Mouse (Mus musculus) layer of hippocampus, adult 18-20 months (tissue): Measurements from ENCODE around the gene Osbpl8. TPM values are rescaled to one million over a fixed set of nuclear protein-coding genes. Genes with fewer than 3 reads are reported as not detected.
"Not testable (repeated sequence)": the region's sequence is repeated elsewhere in the genome, so short reads cannot be mapped to it uniquely, and the experiment has no call there.

Source experiments
- DNase-seq, 2 experiments: peaks; one replicate each; pipeline ENCODE4 v3.0.0; 2022; ENCODE audit warnings: low spot score in 2 of 2
- long read RNA-seq: library from polyadenylated mRNA; stranded (forward); transcript quantifications from one replicate; pipeline ENCODE4 v2.0.0, GENCODE M21; 2021
- total RNA-seq, 2 experiments: library from RNA; stranded (reverse); gene quantifications; 2 replicates each; pipeline ENCODE4 v1.2.3; 2021

The Osbpl8 gene
- total RNA-seq, result 10 to 100 TPM; 62.9 to 63.0 TPM
- long read RNA-seq, full-length matches to known transcripts, result 36 of 50 reads
- long read RNA-seq, partial matches to known transcripts, result 3 of 50 reads
- long read RNA-seq, other reads (novel, unspliced or antisense), result 11 of 50 reads

GRCm38 (mm10) chr10:111164304-111165218 lies at the start of gene Osbpl8:
Gene Osbpl8 (plus strand): TSS chr10:111164752.
- DNase-seq, result peak; percentile 99

DNA sequence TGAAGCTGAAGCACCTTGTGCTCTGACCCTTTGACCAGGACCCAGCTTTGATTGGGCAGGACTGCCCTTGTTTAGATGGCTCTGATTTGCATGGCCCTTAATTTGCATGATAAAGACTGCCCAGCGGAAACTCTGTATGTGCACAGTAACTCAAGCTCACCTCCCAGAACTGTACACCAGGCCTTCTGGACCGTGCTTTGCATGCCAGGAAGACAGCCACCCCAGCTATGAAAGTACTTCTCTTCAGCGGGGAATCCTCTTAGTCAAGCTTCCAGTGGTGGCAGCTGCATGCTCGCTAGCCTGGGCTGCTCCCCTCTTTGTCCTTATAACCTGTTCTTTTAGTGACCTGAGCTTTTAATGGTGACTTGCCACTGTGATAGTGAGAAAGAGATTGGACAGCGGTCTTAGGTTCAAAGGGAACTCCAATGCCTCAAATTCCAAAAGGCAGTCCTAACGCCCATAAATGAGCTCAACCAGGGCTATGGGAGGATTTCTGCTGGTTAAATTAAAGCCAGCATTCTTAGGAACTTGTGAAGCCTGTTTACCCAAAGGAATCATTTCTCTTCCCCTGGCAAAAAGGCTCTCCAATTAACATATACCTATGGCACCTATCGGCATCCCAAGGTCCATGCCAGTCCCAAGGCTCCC lies 47.2 kb upstream of the Osbpl8 start:
- DNase-seq, result no peak

DNA sequence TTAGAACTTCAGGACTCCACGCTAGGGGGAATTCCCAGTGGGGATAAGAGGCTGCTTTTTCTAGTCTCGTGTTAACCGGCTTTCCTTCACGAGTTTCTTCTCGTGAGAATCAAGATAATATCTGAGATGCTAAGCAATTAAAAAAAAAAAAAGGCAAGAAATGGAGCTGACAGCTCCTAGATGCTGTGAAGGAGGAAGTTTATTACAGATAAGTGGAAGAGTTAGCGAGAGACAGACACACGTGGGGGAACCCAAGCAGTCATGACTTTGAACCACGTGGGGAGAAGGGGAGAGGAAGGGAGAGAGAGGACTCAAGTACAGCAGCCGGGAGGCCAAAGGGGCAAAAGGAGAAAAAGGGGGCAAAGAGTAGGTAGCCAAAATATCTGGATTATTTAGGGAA lies 46.3 kb upstream of the Osbpl8 start:
- no peak for DNase-seq

DNA sequence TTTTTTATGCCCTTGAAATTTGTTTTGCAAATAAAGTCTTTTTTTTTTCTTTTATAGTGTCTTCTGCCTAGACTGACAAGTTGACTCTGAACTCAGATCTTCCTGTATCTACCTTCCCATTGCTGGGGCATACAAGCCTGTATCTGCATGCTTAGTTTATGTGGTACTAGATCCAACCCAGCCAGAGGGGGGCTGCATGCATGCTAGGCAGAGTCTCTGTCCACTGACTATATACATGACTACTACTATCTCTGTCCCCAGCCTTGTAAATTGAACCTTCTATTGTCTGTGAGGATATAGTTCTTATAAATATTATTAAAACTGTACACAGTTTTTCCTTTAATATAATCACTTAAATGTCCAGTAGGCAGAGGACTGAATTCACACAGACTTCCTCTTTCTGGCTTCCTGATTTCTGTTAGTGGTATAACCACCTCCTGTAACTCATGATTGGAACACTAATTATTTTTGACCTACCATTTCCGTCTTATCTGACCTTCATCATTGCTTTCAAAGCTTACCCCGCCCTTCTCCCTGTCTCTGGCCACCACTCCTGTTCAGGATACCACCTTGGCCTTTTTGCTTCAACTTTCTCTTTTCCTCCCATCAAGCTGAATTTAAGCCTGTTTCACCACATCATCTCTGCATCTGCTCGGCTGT lies 45.4 kb upstream of the Osbpl8 start:
- no peak for DNase-seq

DNA sequence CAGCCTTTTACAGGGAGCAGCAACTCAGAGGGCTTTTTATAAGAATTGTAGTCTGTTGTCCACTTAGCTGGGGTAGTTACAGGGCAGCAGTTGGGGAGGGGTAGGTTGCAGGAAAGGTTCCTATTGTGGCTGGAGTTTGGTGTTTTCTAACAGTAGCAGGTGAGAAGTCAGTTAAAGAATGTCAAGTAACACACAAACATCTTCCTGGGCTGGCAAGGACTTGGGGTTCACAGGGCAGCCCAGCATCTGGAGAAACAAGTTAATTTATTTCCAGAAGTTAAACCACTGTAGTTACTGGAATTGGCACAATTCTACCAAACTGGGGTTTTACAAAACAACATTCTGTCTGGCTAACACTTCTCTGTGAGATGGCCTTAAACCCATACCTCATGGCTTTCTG lies 44.8 kb upstream of the Osbpl8 start:
- no peak for DNase-seq

DNA sequence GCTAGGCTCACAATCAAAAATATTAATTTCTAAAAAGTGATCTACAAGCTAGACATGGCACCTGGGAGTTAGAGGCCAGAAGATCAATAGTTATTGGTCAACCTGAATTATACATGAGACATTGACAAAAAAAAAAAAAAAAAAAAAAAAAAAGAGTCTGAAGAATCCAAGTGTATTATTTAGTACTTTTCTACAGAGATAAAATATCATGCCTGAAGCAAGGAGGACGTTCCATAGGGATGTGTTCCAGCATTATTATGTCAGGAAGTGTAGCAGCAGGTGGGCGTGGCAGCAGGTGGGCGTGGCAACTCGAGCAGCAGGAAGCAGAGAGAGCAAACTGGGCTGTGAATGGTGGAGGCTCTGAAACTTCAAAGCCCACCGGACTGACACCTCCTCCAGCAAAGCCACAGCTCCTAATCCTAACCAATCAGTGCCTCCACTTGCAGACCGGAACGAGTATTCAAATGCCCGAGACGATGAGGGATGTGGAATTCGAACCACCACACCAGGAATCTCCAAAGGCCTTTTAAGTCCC lies 41.6 kb upstream of the Osbpl8 start:
- DNase-seq, result no peak

GRCm38 (mm10) chr10:111124175-111124574 lies 40.4 kb upstream of the Osbpl8 start:
- no peak for DNase-seq

- no peak for DNase-seq
These were observed 39.7 kb upstream of the Osbpl8 start for GRCm38 (mm10) chr10:111124767-111125315.

- DNase-seq, result no peak
These were observed 37.2 kb upstream of the Osbpl8 start for GRCm38 (mm10) chr10:111127388-111127787.

GRCm38 (mm10) chr10:111128493-111128892 lies 36.1 kb upstream of the Osbpl8 start:
- no peak for DNase-seq

- DNase-seq, result peak in 1 of 2 experiments; percentile 43
These were observed 34.5 kb upstream of the Osbpl8 start for GRCm38 (mm10) chr10:111129867-111130620.

DNA sequence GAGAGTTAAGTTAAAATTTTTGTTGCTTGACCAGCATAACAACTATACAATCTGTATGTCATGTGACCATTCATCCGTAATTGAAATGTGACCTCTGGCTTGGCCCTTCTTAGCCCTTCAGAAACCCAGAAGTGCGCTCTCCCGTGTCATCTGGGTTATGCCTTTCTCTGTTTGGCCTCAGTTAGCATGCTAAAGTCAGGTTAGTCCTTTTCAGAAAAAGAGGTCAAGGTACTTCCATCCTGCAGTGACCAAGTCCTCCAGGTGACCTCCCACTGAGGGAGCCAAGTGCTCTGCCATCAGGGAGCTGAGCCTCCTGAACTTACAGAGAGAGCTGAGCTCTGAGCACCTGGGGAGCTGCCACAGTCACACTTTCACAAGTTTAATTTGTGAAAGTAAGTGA lies 33.7 kb upstream of the Osbpl8 start:
- DNase-seq, result no peak

DNA sequence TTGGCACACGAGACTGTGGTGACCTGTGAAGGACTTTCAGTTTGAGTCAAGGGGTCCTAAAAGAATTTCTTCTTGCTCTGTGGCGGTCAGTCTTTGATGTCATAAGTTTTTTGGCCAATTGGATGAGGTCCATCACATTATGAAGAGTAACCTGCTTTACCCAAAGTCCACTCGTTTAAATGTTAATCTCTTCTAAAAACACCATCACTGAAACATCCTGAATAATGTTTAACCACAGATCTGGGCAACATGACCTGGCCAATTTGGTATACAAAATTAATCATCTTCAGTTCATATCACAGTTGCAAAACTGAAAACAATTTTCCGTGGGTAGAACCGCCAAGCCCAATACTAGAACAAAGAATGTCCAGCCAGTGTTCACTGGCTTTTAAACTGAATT lies 31.3 kb upstream of the Osbpl8 start:
- no peak for DNase-seq

DNA sequence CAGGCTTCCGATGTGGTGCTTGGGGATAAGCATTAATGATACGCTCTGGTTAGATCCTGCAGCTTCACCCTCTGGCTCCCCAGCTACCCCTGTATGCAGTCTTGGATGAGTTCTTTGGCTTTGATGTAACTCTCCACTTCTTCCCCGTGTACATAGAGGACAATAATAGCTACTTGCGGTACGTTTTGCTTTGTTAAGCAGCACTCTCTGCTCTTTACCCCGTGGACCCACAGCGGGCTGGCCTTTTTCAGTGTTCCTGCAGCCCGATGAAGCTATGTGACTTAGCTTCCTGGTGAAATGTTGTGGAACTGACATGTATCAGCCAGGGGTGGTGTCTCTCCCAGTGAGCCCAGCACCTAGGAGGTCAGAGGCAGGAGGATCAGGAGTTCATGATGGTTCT lies 30.6 kb upstream of the Osbpl8 start:
- DNase-seq, result no peak

DNA sequence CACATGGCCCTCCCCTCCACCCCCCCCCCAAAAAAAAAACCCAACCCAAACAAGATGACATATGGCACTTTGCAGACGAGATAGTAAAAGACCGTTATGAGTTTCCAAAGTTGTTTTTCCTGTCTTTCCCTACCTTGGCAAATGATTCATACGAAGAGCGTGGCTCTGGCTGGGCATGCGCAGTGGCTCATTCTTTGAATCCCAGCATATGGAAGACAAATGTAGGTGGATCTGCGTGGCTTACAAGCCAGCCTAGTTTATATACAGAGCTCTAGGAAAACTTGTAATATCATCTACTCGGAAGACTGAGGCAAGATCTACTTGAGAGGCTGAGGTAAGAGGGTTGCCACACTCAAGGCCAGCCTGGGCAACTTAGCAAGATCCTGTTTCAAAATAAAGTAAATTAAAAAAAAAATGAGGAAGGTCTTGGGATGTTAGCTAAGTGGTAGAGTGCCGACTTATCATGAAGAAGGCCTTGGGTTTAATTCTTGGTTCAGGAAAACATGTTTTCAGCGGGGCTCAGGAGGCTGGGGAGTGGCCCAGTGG lies 30.1 kb upstream of the Osbpl8 start:
- peak in 1 of 2 experiments; percentile 18 for DNase-seq

DNA sequence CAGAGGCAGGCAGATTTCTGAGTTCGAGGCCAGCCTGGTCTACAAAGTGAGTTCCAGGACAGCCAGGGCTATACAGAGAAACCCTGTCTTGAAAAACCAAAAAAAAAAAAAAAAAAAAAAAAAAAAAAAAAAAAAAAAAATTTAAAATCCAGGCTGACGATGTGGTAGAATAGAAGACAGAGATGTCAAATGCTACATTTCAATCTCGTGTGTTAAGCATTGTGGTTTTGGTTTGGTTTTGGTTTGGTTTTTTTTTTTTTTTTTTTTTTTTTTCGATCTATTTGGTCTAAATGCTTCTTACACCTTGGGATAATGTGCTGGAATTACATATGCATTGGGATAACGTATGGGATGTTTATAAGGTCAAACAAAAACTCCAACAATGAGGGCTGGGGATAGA lies 28.2 kb upstream of the Osbpl8 start:
- not testable (repeated sequence) for DNase-seq

DNA sequence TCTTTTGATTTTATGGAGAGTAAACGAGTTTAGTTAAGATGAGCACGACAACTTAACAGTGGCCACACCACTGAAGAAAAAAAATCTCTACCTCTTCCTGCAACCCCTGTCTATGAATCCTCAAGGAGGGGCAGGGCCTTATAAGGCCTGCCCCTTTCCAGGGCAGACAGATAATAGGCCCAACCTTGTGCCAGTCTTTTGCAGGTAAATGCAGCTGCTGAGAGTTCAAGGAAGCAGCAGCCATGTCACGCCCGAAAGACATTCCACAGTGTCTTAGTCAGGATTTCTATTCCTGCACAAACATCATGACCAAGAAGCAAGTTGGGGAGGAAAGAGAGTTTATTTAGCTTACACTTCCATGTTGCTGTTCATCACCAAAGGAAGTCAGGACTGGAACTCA lies 26.6 kb upstream of the Osbpl8 start:
- no peak for DNase-seq

DNA sequence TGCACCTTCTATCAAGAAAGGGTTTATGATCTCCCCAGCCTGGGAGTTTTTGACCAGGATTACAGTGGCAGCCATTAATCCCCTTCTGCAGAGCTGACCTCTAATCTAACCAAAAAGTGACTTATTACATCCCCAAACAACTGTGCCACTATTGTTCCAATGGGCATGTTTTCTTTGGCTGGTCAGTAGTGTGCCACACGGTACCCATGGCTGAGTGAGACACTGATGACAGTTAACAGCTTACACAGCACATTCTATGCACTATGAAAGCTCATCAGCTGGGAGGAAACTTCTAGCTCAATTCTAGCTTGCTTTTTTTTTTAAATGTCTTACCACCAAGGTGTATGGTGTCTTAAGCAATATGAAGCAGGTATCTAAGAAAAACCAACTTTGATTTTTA lies 25.4 kb upstream of the Osbpl8 start:
- no peak for DNase-seq

DNA sequence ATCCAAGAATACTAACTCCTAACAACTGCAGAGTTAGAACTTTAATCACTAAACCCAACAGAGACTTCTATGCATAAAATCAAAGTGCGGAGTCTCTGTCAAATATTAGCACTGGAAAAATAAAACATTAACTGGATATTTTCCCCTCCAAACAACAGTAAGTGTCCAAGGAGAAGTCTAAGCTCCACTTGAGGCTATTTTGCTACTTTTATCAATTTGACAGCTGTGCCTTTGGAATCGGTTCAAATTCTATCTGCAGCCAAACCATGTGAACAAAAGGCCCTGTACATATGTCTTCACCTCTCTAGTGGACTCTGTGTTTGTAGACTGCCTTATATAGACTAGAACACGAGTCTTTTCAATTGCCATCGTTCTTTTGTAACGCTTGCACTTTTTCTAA lies 24.7 kb upstream of the Osbpl8 start:
- DNase-seq, result no peak

- DNase-seq, result peak in 1 of 2 experiments; percentile 30
These were observed 20.1 kb upstream of the Osbpl8 start for GRCm38 (mm10) chr10:111144371-111144959.
